Mouse (Mus musculus): Measurements from ENCODE around the gene Alox8. TPM values are rescaled to one million over a fixed set of nuclear protein-coding genes. Genes with fewer than 3 reads are reported as not detected.

The Alox8 gene
- polyA plus RNA-seq, 1 experiment from 2014 or later: not detected

GRCm38 (mm10) chr11:69196766-69197165, 877 bp downstream of the Alox8 start:
- WGBS: 12% methylated on average over 5 of the region's 5 CpGs
- ATAC-seq (ENCODE audit: low FRiP score): no peak
- DNase-seq (ENCODE audit: low spot score, missing footprints): no peak
- Histone ChIP-seq H3K36me3 (ENCODE audit: control insufficient read depth, insufficient read depth, low read length) (no peaks in the 10 kb centered on the region), H3K4me2 (no peak overlapping the region; the same call in 1 of the 2 replicates), H3K4me1 (ENCODE audit: control insufficient read depth, insufficient read depth, low read length) (no peaks in the 10 kb centered on the region), H3K9me3 (ENCODE audit: control insufficient read depth, low read length) (no peaks in the 10 kb centered on the region), H3K9ac (ENCODE audit: low read length) (no peak overlapping the region), H3K4me3 (ENCODE audit: low read depth, low read length) (no peak overlapping the region), H3K27ac (ENCODE audit: low read depth, low read length) (no peak overlapping the region), H3K27me3 (ENCODE audit: control insufficient read depth, insufficient read depth, low read length) (peaks cover 15% of the 10 kb centered on the region)

- DNase-seq (ENCODE audit: low spot score, missing footprints) (peak; percentile 89), ATAC-seq (ENCODE audit: low FRiP score) (no peak)
- Histone ChIP-seq H3K9me3 (ENCODE audit: control insufficient read depth, low read length) (no peaks in the 10 kb centered on the region), H3K4me1 (ENCODE audit: control insufficient read depth, insufficient read depth, low read length) (no peaks in the 10 kb centered on the region), H3K4me3 (ENCODE audit: low read depth, low read length) (no peak overlapping the region), H3K4me2 (no peak overlapping the region), H3K36me3 (ENCODE audit: control insufficient read depth, insufficient read depth, low read length) (no peaks in the 10 kb centered on the region), H3K9ac (ENCODE audit: low read length) (no peak overlapping the region), H3K27ac (ENCODE audit: low read depth, low read length) (no peak overlapping the region), H3K27me3 (ENCODE audit: control insufficient read depth, insufficient read depth, low read length) (peaks cover 15% of the 10 kb centered on the region)
- 2% methylated on average over 1 of the region's 1 CpGs for WGBS
Observed at GRCm38 (mm10) chr11:69192840-69193239, 4.8 kb downstream of the Alox8 start.

GRCm38 (mm10) chr11:69185936-69186335, 11.7 kb downstream of the Alox8 start:
- 83% methylated on average over 6 of the region's 6 CpGs for whole genome bisulfite sequencing
- Histone ChIP-seq H3K9ac (ENCODE audit: low read length) (no peak overlapping the region), H3K4me2 (no peak overlapping the region), H3K4me1 (ENCODE audit: control insufficient read depth, insufficient read depth, low read length) (no peaks in the 10 kb centered on the region), H3K36me3 (ENCODE audit: control insufficient read depth, insufficient read depth, low read length) (no peaks in the 10 kb centered on the region), H3K27ac (ENCODE audit: low read depth, low read length) (no peak overlapping the region), H3K4me3 (ENCODE audit: low read depth, low read length) (no peak overlapping the region), H3K9me3 (ENCODE audit: control insufficient read depth, low read length) (no peaks in the 10 kb centered on the region), H3K27me3 (ENCODE audit: control insufficient read depth, insufficient read depth, low read length) (no peaks in the 10 kb centered on the region)
- DNase-seq (ENCODE audit: low spot score, missing footprints) (no peak), ATAC-seq (ENCODE audit: low FRiP score) (no peak)

- H3K4me3 ChIP-seq (ENCODE audit: low read depth, low read length): no peak overlapping the region
- no peaks in the 10 kb centered on the region for H3K4me1 ChIP-seq (ENCODE audit: control insufficient read depth, insufficient read depth, low read length)
- H3K27me3 ChIP-seq (ENCODE audit: control insufficient read depth, insufficient read depth, low read length): no peaks in the 10 kb centered on the region
- DNase-seq (ENCODE audit: low spot score, missing footprints) (no peak), ATAC-seq (ENCODE audit: low FRiP score) (no peak)
- no peaks in the 10 kb centered on the region for H3K9me3 ChIP-seq (ENCODE audit: control insufficient read depth, low read length)
- no peak overlapping the region for H3K27ac ChIP-seq (ENCODE audit: low read depth, low read length)
- no peak overlapping the region for H3K9ac ChIP-seq (ENCODE audit: low read length)
- no peaks in the 10 kb centered on the region for H3K36me3 ChIP-seq (ENCODE audit: control insufficient read depth, insufficient read depth, low read length)
- WGBS: 88% methylated on average over 5 of the region's 5 CpGs
- H3K4me2 ChIP-seq: no peak overlapping the region
Observed at GRCm38 (mm10) chr11:69185031-69185430, 12.6 kb downstream of the Alox8 start.

GRCm38 (mm10) chr11:69180120-69180519, 17.5 kb downstream of the Alox8 start:
- Histone ChIP-seq H3K9me3 (ENCODE audit: control insufficient read depth, low read length) (no peaks in the 10 kb centered on the region), H3K36me3 (ENCODE audit: control insufficient read depth, insufficient read depth, low read length) (no peaks in the 10 kb centered on the region), H3K27ac (ENCODE audit: low read depth, low read length) (no peak overlapping the region), H3K27me3 (ENCODE audit: control insufficient read depth, insufficient read depth, low read length) (no peaks in the 10 kb centered on the region), H3K4me2 (no peak overlapping the region), H3K4me1 (ENCODE audit: control insufficient read depth, insufficient read depth, low read length) (no peaks in the 10 kb centered on the region), H3K4me3 (ENCODE audit: low read depth, low read length) (no peak overlapping the region), H3K9ac (ENCODE audit: low read length) (no peak overlapping the region)
- DNase-seq (ENCODE audit: low spot score, missing footprints): no peak
- ATAC-seq (ENCODE audit: low FRiP score): no peak
- 82% methylated on average over 4 of the region's 4 CpGs for WGBS

GRCm38 (mm10) chr11:69179512-69179911, 18.1 kb downstream of the Alox8 start:
- Histone ChIP-seq H3K4me3 (ENCODE audit: low read depth, low read length) (no peak overlapping the region), H3K27ac (ENCODE audit: low read depth, low read length) (no peak overlapping the region), H3K4me1 (ENCODE audit: control insufficient read depth, insufficient read depth, low read length) (no peaks in the 10 kb centered on the region), H3K36me3 (ENCODE audit: control insufficient read depth, insufficient read depth, low read length) (no peaks in the 10 kb centered on the region), H3K9me3 (ENCODE audit: control insufficient read depth, low read length) (no peaks in the 10 kb centered on the region), H3K4me2 (no peak overlapping the region), H3K9ac (ENCODE audit: low read length) (no peak overlapping the region), H3K27me3 (ENCODE audit: control insufficient read depth, insufficient read depth, low read length) (no peaks in the 10 kb centered on the region)
- WGBS: 61% methylated on average over 3 of the region's 3 CpGs
- DNase-seq (ENCODE audit: low spot score, missing footprints) (no peak), ATAC-seq (ENCODE audit: low FRiP score) (no peak)

- ATAC-seq (ENCODE audit: low FRiP score) (no peak), DNase-seq (ENCODE audit: low spot score, missing footprints) (no peak)
- Histone ChIP-seq H3K4me3 (ENCODE audit: low read depth, low read length) (no peak overlapping the region), H3K9me3 (ENCODE audit: control insufficient read depth, low read length) (no peaks in the 10 kb centered on the region), H3K9ac (ENCODE audit: low read length) (no peak overlapping the region), H3K27ac (ENCODE audit: low read depth, low read length) (no peak overlapping the region), H3K4me2 (no peak overlapping the region), H3K4me1 (ENCODE audit: control insufficient read depth, insufficient read depth, low read length) (no peaks in the 10 kb centered on the region), H3K27me3 (ENCODE audit: control insufficient read depth, insufficient read depth, low read length) (no peaks in the 10 kb centered on the region), H3K36me3 (ENCODE audit: control insufficient read depth, insufficient read depth, low read length) (no peaks in the 10 kb centered on the region)
- WGBS: 84% methylated on average over 3 of the region's 3 CpGs
Observed at GRCm38 (mm10) chr11:69178525-69178924, 19.1 kb downstream of the Alox8 start.

- Histone ChIP-seq H3K4me2 (no peak overlapping the region), H3K36me3 (ENCODE audit: control insufficient read depth, insufficient read depth, low read length) (no peaks in the 10 kb centered on the region), H3K4me1 (ENCODE audit: control insufficient read depth, insufficient read depth, low read length) (no peaks in the 10 kb centered on the region), H3K27me3 (ENCODE audit: control insufficient read depth, insufficient read depth, low read length) (no peaks in the 10 kb centered on the region), H3K9ac (ENCODE audit: low read length) (no peak overlapping the region), H3K27ac (ENCODE audit: low read depth, low read length) (no peak overlapping the region), H3K4me3 (ENCODE audit: low read depth, low read length) (no peak overlapping the region), H3K9me3 (ENCODE audit: control insufficient read depth, low read length) (no peaks in the 10 kb centered on the region)
- 88% methylated on average over 7 of the region's 7 CpGs for WGBS
- no peak for DNase-seq (ENCODE audit: low spot score, missing footprints)
- no peak for ATAC-seq (ENCODE audit: low FRiP score)
Observed at GRCm38 (mm10) chr11:69174722-69175121, 22.9 kb downstream of the Alox8 start.

GRCm38 (mm10) chr11:69172606-69173005, 25.0 kb downstream of the Alox8 start:
- H3K9me3 ChIP-seq (ENCODE audit: control insufficient read depth, low read length): no peaks in the 10 kb centered on the region
- 87% methylated on average over 2 of the region's 2 CpGs for WGBS

GRCm38 (mm10) chr11:69171626-69172025, 26.0 kb downstream of the Alox8 start:
- no peak overlapping the region for H3K9ac ChIP-seq (ENCODE audit: low read length)
- no peak overlapping the region for H3K27ac ChIP-seq (ENCODE audit: low read depth, low read length)
- no peak overlapping the region for H3K4me3 ChIP-seq (ENCODE audit: low read depth, low read length)
- DNase-seq (ENCODE audit: low spot score, missing footprints) (peak; percentile 88), ATAC-seq (ENCODE audit: low FRiP score) (no peak)
- H3K4me1 ChIP-seq (ENCODE audit: control insufficient read depth, insufficient read depth, low read length): no peaks in the 10 kb centered on the region
- WGBS: 23% methylated on average over 7 of the region's 7 CpGs
- no peak overlapping the region for H3K4me2 ChIP-seq
- H3K9me3 ChIP-seq (ENCODE audit: control insufficient read depth, low read length): no peaks in the 10 kb centered on the region
- H3K36me3 ChIP-seq (ENCODE audit: control insufficient read depth, insufficient read depth, low read length): no peaks in the 10 kb centered on the region
- H3K27me3 ChIP-seq (ENCODE audit: control insufficient read depth, insufficient read depth, low read length): no peaks in the 10 kb centered on the region

More at GRCm38 (mm10) chr11:69172606-69173005, 25.0 kb downstream of the Alox8 start:
- no peak overlapping the region for H3K4me2 ChIP-seq
- H3K9ac ChIP-seq (ENCODE audit: low read length): no peak overlapping the region
- DNase-seq (ENCODE audit: low spot score, missing footprints): no peak
- H3K27me3 ChIP-seq (ENCODE audit: control insufficient read depth, insufficient read depth, low read length): no peaks in the 10 kb centered on the region
- no peaks in the 10 kb centered on the region for H3K36me3 ChIP-seq (ENCODE audit: control insufficient read depth, insufficient read depth, low read length)
- no peak overlapping the region for H3K4me3 ChIP-seq (ENCODE audit: low read depth, low read length)
- no peak overlapping the region for H3K27ac ChIP-seq (ENCODE audit: low read depth, low read length)
- ATAC-seq (ENCODE audit: low FRiP score): no peak
- no peaks in the 10 kb centered on the region for H3K4me1 ChIP-seq (ENCODE audit: control insufficient read depth, insufficient read depth, low read length)

Measured in midbrain, embryonic 11.5 days (tissue).